Mouse (Mus musculus): ENCODE measurements around the gene V1ra8. TPM values are rescaled to one million over a fixed set of nuclear protein-coding genes. Genes with fewer than 3 reads are reported as not detected.
"Not testable (repeated sequence)": the region's sequence is repeated elsewhere in the genome, so short reads cannot be mapped to it uniquely, and the experiment has no call there.

Gene V1ra8
- not detected in 2 replicates for polyA plus RNA-seq (2015; fragmentation: Nextera tagmentation; extraction: Ambion mirVana)

- H3K27ac ChIP-seq; H3K9me3 ChIP-seq; H3K4me2 ChIP-seq; H3K4me1 ChIP-seq; H3K27me3 ChIP-seq; H3K4me3 ChIP-seq; ATAC-seq (ENCODE audit: borderline replicate concordance, extremely low read depth, low FRiP score, low TSS enrichment); H3K36me3 ChIP-seq; H3K9ac ChIP-seq: not testable (repeated sequence)
- WGBS = 66% methylated on average over 2 of the region's 2 CpGs
Measured at GRCm38 (mm10) chr6:90202493-90202892, at the start of gene V1ra8. V1ra8 (plus strand) TSS chr6:90202793.

- no peak overlapping the region for H3K27ac ChIP-seq
- no peaks in the 10 kb centered on the region for H3K36me3 ChIP-seq
- no peaks in the 10 kb centered on the region for H3K4me1 ChIP-seq
- H3K4me3 ChIP-seq = no peak overlapping the region
- no peaks in the 10 kb centered on the region for H3K27me3 ChIP-seq
- ATAC-seq (ENCODE audit: borderline replicate concordance, extremely low read depth, low FRiP score, low TSS enrichment) = no peak
- H3K9ac ChIP-seq = no peak overlapping the region
- 63% methylated on average over 3 of the region's 3 CpGs for WGBS
- no peak overlapping the region for H3K4me2 ChIP-seq
- H3K9me3 ChIP-seq = no peaks in the 10 kb centered on the region
Measured at GRCm38 (mm10) chr6:90160139-90160538, 42.5 kb upstream of the V1ra8 start.

- WGBS = 59% methylated on average over 2 of the region's 2 CpGs
- Histone ChIP-seq H3K9me3 (no peaks in the 10 kb centered on the region), H3K4me3 (no peak within 1 kb of the TSS), H3K27me3 (no peaks in the 10 kb centered on the region), H3K4me2 (no peak within 1 kb of the TSS), H3K9ac (no peak within 1 kb of the TSS), H3K36me3 (no peaks in the 10 kb centered on the region), H3K27ac (no peak within 1 kb of the TSS), H3K4me1 (no peaks in the 10 kb centered on the region)
- no peak for ATAC-seq (ENCODE audit: borderline replicate concordance, extremely low read depth, low FRiP score, low TSS enrichment)
Measured at GRCm38 (mm10) chr6:90174508-90174907, 28.1 kb upstream of the V1ra8 start, which contains the start of gene Vmn1r52. Vmn1r52 (plus strand) TSS chr6:90174808.

- no peak within 1 kb of the TSS for H3K4me3 ChIP-seq
- no peaks in the 10 kb centered on the region for H3K9me3 ChIP-seq
- WGBS = 77% methylated on average over 1 of the region's 1 CpGs
- no peak within 1 kb of the TSS for H3K27ac ChIP-seq
- no peaks in the 10 kb centered on the region for H3K36me3 ChIP-seq
- no peaks in the 10 kb centered on the region for H3K4me1 ChIP-seq
- H3K9ac ChIP-seq = no peak within 1 kb of the TSS
- no peaks in the 10 kb centered on the region for H3K27me3 ChIP-seq
- H3K4me2 ChIP-seq = no peak within 1 kb of the TSS
- ATAC-seq (ENCODE audit: borderline replicate concordance, extremely low read depth, low FRiP score, low TSS enrichment) = no peak
Measured at GRCm38 (mm10) chr6:90224338-90224737, 21.7 kb downstream of the V1ra8 start, which contains the start of gene Vmn1r53. Vmn1r53 (minus strand) TSS chr6:90224438.

- H3K4me2 ChIP-seq; H3K4me3 ChIP-seq; H3K27me3 ChIP-seq; ATAC-seq (ENCODE audit: borderline replicate concordance, extremely low read depth, low FRiP score, low TSS enrichment); H3K27ac ChIP-seq; H3K4me1 ChIP-seq; H3K9ac ChIP-seq; H3K9me3 ChIP-seq; H3K36me3 ChIP-seq: not testable (repeated sequence)
- WGBS = 76% methylated on average over 4 of the region's 4 CpGs
Measured at GRCm38 (mm10) chr6:90232114-90232513, 29.5 kb downstream of the V1ra8 start.

- no peak overlapping the region for H3K27ac ChIP-seq
- no peaks in the 10 kb centered on the region for H3K36me3 ChIP-seq
- no peak overlapping the region for H3K4me2 ChIP-seq
- no peaks in the 10 kb centered on the region for H3K27me3 ChIP-seq
- no peaks in the 10 kb centered on the region for H3K9me3 ChIP-seq
- no peaks in the 10 kb centered on the region for H3K4me1 ChIP-seq
- no peak for ATAC-seq (ENCODE audit: borderline replicate concordance, extremely low read depth, low FRiP score, low TSS enrichment)
- 58% methylated on average over 27 of the region's 27 CpGs for WGBS
- H3K4me3 ChIP-seq = no peak overlapping the region
- no peak overlapping the region for H3K9ac ChIP-seq
Measured at GRCm38 (mm10) chr6:90232681-90233080, 30.1 kb downstream of the V1ra8 start.

GRCm38 (mm10) chr6:90244019-90244418 lies 41.4 kb downstream of the V1ra8 start:
- no peak overlapping the region for H3K4me3 ChIP-seq
- H3K4me1 ChIP-seq = no peaks in the 10 kb centered on the region
- H3K4me2 ChIP-seq = no peak overlapping the region
- ATAC-seq (ENCODE audit: borderline replicate concordance, extremely low read depth, low FRiP score, low TSS enrichment) = no peak
- no peaks in the 10 kb centered on the region for H3K36me3 ChIP-seq
- no peak overlapping the region for H3K27ac ChIP-seq
- H3K9ac ChIP-seq = no peak overlapping the region
- no peaks in the 10 kb centered on the region for H3K9me3 ChIP-seq
- H3K27me3 ChIP-seq = no peaks in the 10 kb centered on the region
- whole genome bisulfite sequencing = 73% methylated on average over 3 of the region's 3 CpGs

- H3K27me3 ChIP-seq = no peaks in the 10 kb centered on the region
- no peak within 1 kb of the TSS for H3K4me2 ChIP-seq
- no peak within 1 kb of the TSS for H3K9ac ChIP-seq
- WGBS = 76% methylated on average over 1 of the region's 1 CpGs
- H3K4me3 ChIP-seq = no peak within 1 kb of the TSS
- H3K9me3 ChIP-seq = no peaks in the 10 kb centered on the region
- no peak for ATAC-seq (ENCODE audit: borderline replicate concordance, extremely low read depth, low FRiP score, low TSS enrichment)
- H3K27ac ChIP-seq = no peak within 1 kb of the TSS
- H3K36me3 ChIP-seq = no peaks in the 10 kb centered on the region
- H3K4me1 ChIP-seq = no peaks in the 10 kb centered on the region
Measured at GRCm38 (mm10) chr6:90246000-90246399, 43.4 kb downstream of the V1ra8 start, which contains the start of gene Vmn1r54. Vmn1r54 (plus strand) TSS chr6:90246300.

Other genes starting within 250 kb of the V1ra8 start
- not detected in 2 replicates for gene Vmn1r46, start 233.5 kb upstream of the V1ra8 start, polyA plus RNA-seq (2015; fragmentation: Nextera tagmentation; extraction: Ambion mirVana)
- gene Vmn1r47, start 186.6 kb upstream of the V1ra8 start, polyA plus RNA-seq (2015; fragmentation: Nextera tagmentation; extraction: Ambion mirVana) = not detected in 2 replicates
- gene Vmn1r48, start 166.0 kb upstream of the V1ra8 start, polyA plus RNA-seq (2015; fragmentation: Nextera tagmentation; extraction: Ambion mirVana) = not detected in 2 replicates
- not detected in 2 replicates for gene Vmn1r49, start 124.3 kb upstream of the V1ra8 start, polyA plus RNA-seq (2015; fragmentation: Nextera tagmentation; extraction: Ambion mirVana)
- gene Vmn1r50, start 101.4 kb upstream of the V1ra8 start, polyA plus RNA-seq (2015; fragmentation: Nextera tagmentation; extraction: Ambion mirVana) = not detected in 2 replicates
- gene Vmn1r51, start 80.2 kb upstream of the V1ra8 start, polyA plus RNA-seq (2015; fragmentation: Nextera tagmentation; extraction: Ambion mirVana) = not detected in 2 replicates
- gene Vmn1r52, start 28.0 kb upstream of the V1ra8 start, polyA plus RNA-seq (2015; fragmentation: Nextera tagmentation; extraction: Ambion mirVana) = not detected in 2 replicates
- gene Vmn1r53, start 21.6 kb downstream of the V1ra8 start, polyA plus RNA-seq (2015; fragmentation: Nextera tagmentation; extraction: Ambion mirVana) = 0.14 TPM in 1 of 2 replicates, not detected in the other
- not detected in 2 replicates for gene Vmn1r54, start 43.5 kb downstream of the V1ra8 start, polyA plus RNA-seq (2015; fragmentation: Nextera tagmentation; extraction: Ambion mirVana)
- not detected in 2 replicates for gene BC048671, start 98.4 kb downstream of the V1ra8 start, polyA plus RNA-seq (2015; fragmentation: Nextera tagmentation; extraction: Ambion mirVana)
- gene Chst13, start 122.4 kb downstream of the V1ra8 start, polyA plus RNA-seq (2015; fragmentation: Nextera tagmentation; extraction: Ambion mirVana) = 0.11 TPM in 1 of 2 replicates, not detected in the other
- 0.25 TPM in 1 of 2 replicates, not detected in the other for gene Uroc1, start 130.5 kb downstream of the V1ra8 start, polyA plus RNA-seq (2015; fragmentation: Nextera tagmentation; extraction: Ambion mirVana)
- gene Zxdc, start 166.7 kb downstream of the V1ra8 start, polyA plus RNA-seq (2015; fragmentation: Nextera tagmentation; extraction: Ambion mirVana) = 7.5 and 7.6 TPM in 2 replicates
- gene Cfap100, start 226.0 kb downstream of the V1ra8 start, polyA plus RNA-seq (2015; fragmentation: Nextera tagmentation; extraction: Ambion mirVana) = 0.50 and 0.68 TPM in 2 replicates

Measured in lung, embryonic 15.5 days (tissue).